Mouse (Mus musculus) brain, embryonic 14.5 days (tissue): ENCODE measurements around the gene 4931440F15Rik.

Experiments
- CTCF ChIP-seq: fragments of 200-500 bp; IDR thresholded peaks from 2 replicates; pipeline ENCODE4 v1.5.1; 2012; ENCODE audit warnings: inconsistent platforms, mild to moderate bottlenecking, moderate library complexity, borderline replicate concordance; ENCODE audit not compliant: insufficient read depth, insufficient read length; ENCODE audit errors: extremely low read depth
- POLR2A ChIP-seq: fragments of 200-500 bp; IDR thresholded peaks from 2 replicates; pipeline ENCODE4 v1.6.1; 2012; ENCODE audit warnings: mild to moderate bottlenecking, inconsistent platforms, borderline replicate concordance; ENCODE audit not compliant: poor library complexity, insufficient read depth, insufficient read length, severe bottlenecking; ENCODE audit errors: extremely low read depth

GRCm38 (mm10) chr11:29778936-29779335 is 46.5 kb downstream of the 4931440F15Rik start:
- no peak for TF ChIP-seq CTCF
- no peak for TF ChIP-seq POLR2A
